Mouse (Mus musculus) heart, adult 11 months (tissue): ENCODE measurements around the gene Snapc5.
"Not testable (repeated sequence)": the region's sequence is repeated elsewhere in the genome, so short reads cannot be mapped to it uniquely, and the experiment has no call there.

ENCODE experiments used
- DNase-seq: peaks from one replicate; pipeline ENCODE4 v3.0.0; 2022

Gene Snapc5

GRCm38 (mm10) chr9:64178974-64179646 lies at the start of gene Snapc5:
TSS of gene Snapc5 (plus strand) at chr9:64179274.
- peak; percentile 99 for DNase-seq

GRCm38 (mm10) chr9:64131623-64132022 lies 47.5 kb upstream of the Snapc5 start:
- peak; percentile 71 for DNase-seq

- not testable (repeated sequence) for DNase-seq
Observed at GRCm38 (mm10) chr9:64138896-64139295, 40.2 kb upstream of the Snapc5 start.

- no peak for DNase-seq
Observed at GRCm38 (mm10) chr9:64139879-64140278, 39.2 kb upstream of the Snapc5 start.

- DNase-seq: no peak
Observed at GRCm38 (mm10) chr9:64156641-64157040, 22.4 kb upstream of the Snapc5 start.

GRCm38 (mm10) chr9:64160471-64160870 lies 18.6 kb upstream of the Snapc5 start:
- DNase-seq: no peak

GRCm38 (mm10) chr9:64169967-64170366 lies 9.1 kb upstream of the Snapc5 start:
- not testable (repeated sequence) for DNase-seq

- DNase-seq: peak; percentile 63
Observed at GRCm38 (mm10) chr9:64172145-64172815, 6.8 kb upstream of the Snapc5 start.

- peak; percentile 98 for DNase-seq
Observed at GRCm38 (mm10) chr9:64172816-64173665, 6.0 kb upstream of the Snapc5 start, which contains the start of the genes Zwilch and Rpl4. TSS of gene Zwilch (minus strand) at chr9:64173104. TSS of gene Rpl4 (plus strand) at chr9:64173375.

- DNase-seq: no peak
Observed at GRCm38 (mm10) chr9:64173666-64174220, 5.3 kb upstream of the Snapc5 start.

- DNase-seq: no peak
Observed at GRCm38 (mm10) chr9:64174341-64174740, 4.7 kb upstream of the Snapc5 start.

GRCm38 (mm10) chr9:64174766-64175165 lies 4.3 kb upstream of the Snapc5 start:
- no peak for DNase-seq

GRCm38 (mm10) chr9:64175378-64175777 lies 3.7 kb upstream of the Snapc5 start:
- no peak for DNase-seq

- DNase-seq: no peak
Observed at GRCm38 (mm10) chr9:64178610-64178973, 482 bp upstream of the Snapc5 start.

GRCm38 (mm10) chr9:64183295-64183694 lies 4.2 kb downstream of the Snapc5 start:
- not testable (repeated sequence) for DNase-seq

GRCm38 (mm10) chr9:64184166-64184840 lies 5.2 kb downstream of the Snapc5 start:
- DNase-seq: no peak

GRCm38 (mm10) chr9:64193879-64194278 lies 14.8 kb downstream of the Snapc5 start:
- no peak for DNase-seq

GRCm38 (mm10) chr9:64195554-64195953 lies 16.5 kb downstream of the Snapc5 start:
- DNase-seq: peak; percentile 91

GRCm38 (mm10) chr9:64197524-64197923 lies 18.4 kb downstream of the Snapc5 start:
- DNase-seq: no peak

GRCm38 (mm10) chr9:64198068-64198762 lies 19.1 kb downstream of the Snapc5 start:
- DNase-seq: peak; percentile 90

- not testable (repeated sequence) for DNase-seq
Observed at GRCm38 (mm10) chr9:64198763-64199418, 19.8 kb downstream of the Snapc5 start.
